Mouse (Mus musculus) liver, adult 2 months (tissue): Measurements from ENCODE around the gene Pdcd6. TPM values are rescaled to one million over a fixed set of nuclear protein-coding genes. Genes with fewer than 3 reads are reported as not detected.

Experiments used
- DNase-seq: peaks from one replicate; pipeline ENCODE4 v3.0.0-alpha.2; 2011; ENCODE audit warnings: low read depth, low spot score; ENCODE audit errors: extremely low read depth
- H3K27ac ChIP-seq: fragments of 200-500 bp; replicated peaks from 2 replicates; pipeline ENCODE4 v1.5.1; 2012; ENCODE audit warnings: low read depth, mild to moderate bottlenecking, control low read depth, inconsistent platforms, low read length; ENCODE audit not compliant: insufficient read depth
- H3K27me3 ChIP-seq: fragments of 200-500 bp; 2 replicates; pipeline ENCODE4 v1.6.1; 2012; ENCODE audit warnings: mild to moderate bottlenecking, moderate library complexity, low read length, inconsistent platforms; ENCODE audit not compliant: control insufficient read depth, insufficient read depth
- H3K36me3 ChIP-seq: fragments of 200-500 bp; 2 replicates; pipeline ENCODE4 v1.6.1; 2012; ENCODE audit warnings: low read length, inconsistent platforms; ENCODE audit not compliant: control insufficient read depth, insufficient read depth
- H3K4me1 ChIP-seq: fragments of 200-500 bp; 2 replicates; pipeline ENCODE4 v1.6.1; 2011; ENCODE audit warnings: low read length; ENCODE audit not compliant: control insufficient read depth, insufficient read depth
- H3K4me3 ChIP-seq: fragments of 200-500 bp; 2 replicates; pipeline ENCODE4 v1.5.1; 2011; ENCODE audit warnings: low read depth, mild to moderate bottlenecking, control low read depth, low read length, moderate library complexity; ENCODE audit not compliant: insufficient read depth
- H3K79me2 ChIP-seq: fragments of 200-500 bp; 2 replicates; pipeline ENCODE4 v1.6.1; 2012; ENCODE audit warnings: inconsistent platforms, mild to moderate bottlenecking, low read length, moderate library complexity; ENCODE audit not compliant: control insufficient read depth, insufficient read depth
- H3K9ac ChIP-seq: fragments of 200-500 bp; 2 replicates; pipeline ENCODE4 v1.6.1; 2012; ENCODE audit warnings: low read depth, mild to moderate bottlenecking, control low read depth, inconsistent platforms, low read length
- CTCF ChIP-seq: fragments of 200-500 bp; IDR thresholded peaks from 2 replicates; pipeline ENCODE4 v1.5.1; 2011; ENCODE audit warnings: low read depth, low read length, control low read depth
- POLR2A ChIP-seq: fragments of 200-500 bp; IDR thresholded peaks from 2 replicates; pipeline ENCODE4 v1.6.1; 2011; ENCODE audit warnings: low read length, control low read depth; ENCODE audit not compliant: insufficient read depth; ENCODE audit errors: extremely low read depth
- WGBS: fragments of 180-500 bp; shearing (Covaris S2); methylation state at CpG from one replicate; pipeline ENCODE4 v1.1.7; 2018; 5-methylcytosine and 5-hydroxymethylcytosine counted together
- polyA plus RNA-seq: library from polyadenylated mRNA; depleted of rRNA; stranded (reverse); fragments of >200 nt; gene quantifications from 2 replicates; pipeline ENCODE4 v1.2.3, GENCODE M21; 2012
- total RNA-seq: library from RNA; depleted of rRNA; stranded (reverse); fragments of >200 nt; gene quantifications from 2 replicates; pipeline ENCODE4 v1.2.3, GENCODE M21; 2014

Gene Pdcd6
- total and polyA plus RNA-seq, 2 experiments = 77.0 to 140 TPM

- Histone ChIP-seq H3K27ac (peak overlapping the region; percentile 69), H3K27me3 (no peaks in the 10 kb centered on the region), H3K4me1 (peaks cover 5% of the 10 kb centered on the region; the same call in 1 of the 2 replicates), H3K36me3 (peaks cover 11% of the 10 kb centered on the region), H3K79me2 (no peaks in the 10 kb centered on the region), H3K9ac (peak overlapping the region; percentile 79), H3K4me3 (peak overlapping the region; percentile 77)
- under 1% methylated on average over 15 of the region's 15 CpGs for WGBS
- TF ChIP-seq CTCF (no peak), POLR2A (no peak)
- no peak for DNase-seq
Observed at GRCm38 (mm10) chr13:74350435-74350906, 33.1 kb upstream of the Pdcd6 start.

- DNase-seq = peak; percentile 86
- WGBS = under 1% methylated on average over 57 of the region's 57 CpGs
- Histone ChIP-seq H3K27ac (peak within 1 kb of the TSS; percentile 90), H3K36me3 (peaks cover 11% of the 10 kb centered on the region), H3K9ac (peak within 1 kb of the TSS; percentile 94), H3K79me2 (no peaks in the 10 kb centered on the region), H3K4me3 (peak within 1 kb of the TSS; percentile 77), H3K4me1 (peaks cover 7% of the 10 kb centered on the region; the same call in 1 of the 2 replicates), H3K27me3 (no peaks in the 10 kb centered on the region)
- TF ChIP-seq CTCF (no peak), POLR2A (peak; percentile 91)
Observed at GRCm38 (mm10) chr13:74349566-74350434, 32.4 kb upstream of the Pdcd6 start, which contains the start of the genes Sdha and Ccdc127. Sdha (minus strand) TSS chr13:74350280. Ccdc127 (plus strand) TSS chr13:74350309.

- Histone ChIP-seq H3K27me3 (no peaks in the 10 kb centered on the region), H3K4me1 (peaks cover 2% of the 10 kb centered on the region; the same call in 1 of the 2 replicates), H3K27ac (no peak overlapping the region), H3K36me3 (peaks cover 71% of the 10 kb centered on the region), H3K9ac (no peak overlapping the region), H3K79me2 (no peaks in the 10 kb centered on the region; the same call in 1 of the 2 replicates), H3K4me3 (no peak overlapping the region)
- peak; percentile 15; the same call in 1 of the 2 replicates for TF ChIP-seq CTCF
- TF ChIP-seq POLR2A = no peak
- peak; percentile 43 for DNase-seq
- 44% methylated on average over 3 of the region's 3 CpGs for WGBS
Observed at GRCm38 (mm10) chr13:74341036-74341435, 23.7 kb upstream of the Pdcd6 start.

GRCm38 (mm10) chr13:74329321-74329720 lies 11.9 kb upstream of the Pdcd6 start:
- Histone ChIP-seq H3K4me3 (no peak overlapping the region), H3K9ac (no peak overlapping the region), H3K4me1 (no peaks in the 10 kb centered on the region), H3K36me3 (peaks cover 70% of the 10 kb centered on the region), H3K27me3 (no peaks in the 10 kb centered on the region), H3K27ac (no peak overlapping the region), H3K79me2 (peaks cover 4% of the 10 kb centered on the region; the same call in 1 of the 2 replicates)
- DNase-seq = no peak
- TF ChIP-seq POLR2A = no peak
- TF ChIP-seq CTCF = no peak

- Histone ChIP-seq H3K9ac (peak overlapping the region; percentile 90), H3K4me1 (peaks cover 3% of the 10 kb centered on the region), H3K4me3 (peak overlapping the region; percentile 88), H3K79me2 (peaks cover 2% of the 10 kb centered on the region; the same call in 1 of the 2 replicates), H3K27ac (peak overlapping the region; percentile 90), H3K36me3 (peaks cover 27% of the 10 kb centered on the region), H3K27me3 (no peaks in the 10 kb centered on the region)
- DNase-seq = peak; percentile 82
- WGBS = under 1% methylated on average over 15 of the region's 15 CpGs
- TF ChIP-seq POLR2A (no peak), CTCF (no peak)
Observed at GRCm38 (mm10) chr13:74316789-74317169, 601 bp downstream of the Pdcd6 start.

DNA sequence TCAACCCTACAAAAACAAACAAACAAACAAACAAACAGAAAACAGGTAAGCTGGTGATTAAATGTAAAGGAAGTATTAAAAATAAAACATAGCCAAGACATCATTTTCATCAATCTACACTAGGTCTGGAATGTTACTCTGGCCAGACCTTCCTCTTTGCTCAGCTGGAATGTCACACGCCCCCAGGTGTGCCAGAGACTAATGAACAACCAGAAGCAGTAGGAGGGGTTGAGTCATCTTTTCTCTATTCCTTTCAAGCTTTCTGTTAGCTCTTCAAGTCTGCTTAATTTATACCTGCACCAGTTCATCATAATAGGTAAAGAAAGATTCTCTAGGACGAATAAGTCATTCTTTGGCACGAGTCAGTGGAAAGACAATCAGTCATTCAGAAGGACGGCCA lies 994 bp downstream of the Pdcd6 start:
- Histone ChIP-seq H3K36me3 (peaks cover 28% of the 10 kb centered on the region), H3K27ac (peak overlapping the region; percentile 90), H3K9ac (peak overlapping the region; percentile 90), H3K79me2 (peaks cover 2% of the 10 kb centered on the region; the same call in 1 of the 2 replicates), H3K27me3 (no peaks in the 10 kb centered on the region), H3K4me1 (peaks cover 3% of the 10 kb centered on the region), H3K4me3 (peak overlapping the region; percentile 88)
- WGBS = 12% methylated on average over 4 of the region's 4 CpGs
- DNase-seq = no peak
- TF ChIP-seq CTCF (no peak), POLR2A (no peak)
